Mouse (Mus musculus): ENCODE measurements around the gene Bst1. TPM values are rescaled to one million over a fixed set of nuclear protein-coding genes. Genes with fewer than 3 reads are reported as not detected.

Gene Bst1
- 0.42 TPM for polyA plus RNA-seq (2015; fragmentation: Illumina TruSeq; extraction: RNeasy Lipid Tissue Mini Kit (QIAGEN cat#74804); ENCODE audit: low read depth, low replicate concordance)

DNA sequence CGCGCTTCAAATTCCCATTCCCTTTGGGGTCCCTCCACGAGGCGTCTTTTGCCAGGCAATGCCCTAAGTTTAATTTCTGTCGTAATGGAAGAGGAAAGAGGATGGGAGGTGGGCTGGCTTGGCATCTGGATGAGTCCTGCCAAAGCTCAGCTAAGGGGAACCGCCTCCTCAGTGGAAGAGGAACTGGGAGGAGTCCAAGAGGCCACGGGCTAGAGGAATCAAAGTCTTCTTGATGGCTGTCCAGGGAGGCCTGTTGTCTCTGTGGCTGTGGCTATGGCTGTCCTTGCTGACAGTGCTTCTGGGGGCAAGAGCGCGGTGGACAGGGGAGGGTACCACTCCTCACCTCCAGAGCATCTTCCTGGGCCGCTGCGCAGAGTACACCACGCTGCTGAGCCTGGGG, at the start of gene Bst1:
Gene Bst1, plus strand, starts transcription at position 191 of the 400 bp plus-strand sequence.

DNA sequence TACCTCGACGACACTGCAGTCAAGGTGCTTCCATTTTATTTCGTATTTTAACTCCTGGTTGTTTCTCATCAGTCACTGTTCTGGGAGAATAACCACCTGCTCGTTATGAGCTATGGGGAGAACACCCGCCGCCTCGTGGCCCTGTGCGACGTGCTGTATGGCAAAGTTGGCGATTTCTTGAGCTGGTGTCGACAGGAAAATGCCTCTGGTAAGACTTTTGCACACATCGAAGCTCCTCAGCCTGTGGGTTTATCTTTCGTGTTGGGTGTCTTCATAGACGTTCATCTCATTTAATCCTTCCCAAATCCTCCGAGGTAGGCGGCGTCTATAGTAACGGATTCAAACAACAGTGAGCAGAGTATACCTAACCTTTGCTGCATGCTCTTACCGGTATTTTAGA, 2.9 kb downstream of the Bst1 start, which contains the start of gene Fbxl5:
Gene Fbxl5, minus strand, starts transcription at position 101 of the 400 bp plus-strand sequence.

DNA sequence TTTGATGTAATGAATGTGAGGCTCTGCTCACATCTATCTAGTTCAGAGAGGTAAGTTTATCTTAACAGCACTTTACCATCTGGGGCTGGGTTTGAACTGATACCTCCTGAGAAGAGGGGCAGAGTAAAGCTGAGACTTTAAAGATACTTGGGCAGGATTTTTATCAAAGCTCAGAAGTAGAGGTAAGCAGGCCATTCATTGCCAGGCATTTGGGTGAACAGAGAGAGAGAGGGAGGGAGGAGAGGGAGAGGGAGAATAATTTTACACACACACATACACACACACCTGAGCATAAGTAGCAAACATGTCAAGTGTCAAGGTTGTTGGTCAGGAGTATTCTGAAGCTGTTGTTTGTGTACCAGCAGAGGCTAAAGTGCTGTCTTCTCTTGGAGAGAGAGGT, 49.6 kb downstream of the Bst1 start, which contains the start of gene Cd38:
Gene Cd38, plus strand, starts transcription at position 301 of the 400 bp plus-strand sequence.

Other genes with a start within 250 kb of the Bst1 start
- gene Cc2d2a, start 156.5 kb upstream of the Bst1 start, polyA plus RNA-seq (2015; fragmentation: Illumina TruSeq; extraction: RNeasy Lipid Tissue Mini Kit (QIAGEN cat#74804); ENCODE audit: low read depth, low replicate concordance) = 12.3 TPM
- 105 TPM for gene Fbxl5, start 2.8 kb downstream of the Bst1 start, polyA plus RNA-seq (2015; fragmentation: Illumina TruSeq; extraction: RNeasy Lipid Tissue Mini Kit (QIAGEN cat#74804); ENCODE audit: low read depth, low replicate concordance)
- 4.8 TPM for gene Cd38, start 49.7 kb downstream of the Bst1 start, polyA plus RNA-seq (2015; fragmentation: Illumina TruSeq; extraction: RNeasy Lipid Tissue Mini Kit (QIAGEN cat#74804); ENCODE audit: low read depth, low replicate concordance)
- gene Gm7879, start 94.3 kb downstream of the Bst1 start, polyA plus RNA-seq (2015; fragmentation: Illumina TruSeq; extraction: RNeasy Lipid Tissue Mini Kit (QIAGEN cat#74804); ENCODE audit: low read depth, low replicate concordance) = not detected
- gene Fgfbp1, start 162.9 kb downstream of the Bst1 start, polyA plus RNA-seq (2015; fragmentation: Illumina TruSeq; extraction: RNeasy Lipid Tissue Mini Kit (QIAGEN cat#74804); ENCODE audit: low read depth, low replicate concordance) = 3.2 TPM

All from brain, adult 10 weeks (tissue).